Mouse (Mus musculus) intestine, postnatal 0 days (tissue): ENCODE data around the gene Deaf1. TPM values are rescaled to one million over a fixed set of nuclear protein-coding genes. Genes with fewer than 3 reads are reported as not detected.

Source experiments
- polyA plus RNA-seq: library from polyadenylated mRNA; unstranded; fragments of >200 nt; fragmentation: Nextera tagmentation; extraction: Ambion mirVana; gene quantifications from 2 replicates; pipeline ENCODE4 v1.2.1, GENCODE M21; 2015

The Deaf1 gene
- polyA plus RNA-seq, 1 experiment from 2014 or later, result 52.8 TPM

Other genes starting within 250 kb of the Deaf1 start
- 35.3 and 38.6 TPM in 2 replicates for gene Pkp3, start 249.5 kb downstream of the Deaf1 start, polyA plus RNA-seq
- 42.1 and 43.2 TPM in 2 replicates for gene Sigirr, start 227.1 kb downstream of the Deaf1 start, polyA plus RNA-seq
- gene Ano9, start 209.9 kb downstream of the Deaf1 start, polyA plus RNA-seq, result 46.8 and 50.1 TPM in 2 replicates
- 36.6 and 37.7 TPM in 2 replicates for gene Ptdss2, start 205.3 kb downstream of the Deaf1 start, polyA plus RNA-seq
- 133 and 141 TPM in 2 replicates for gene Rnh1, start 154.8 kb downstream of the Deaf1 start, polyA plus RNA-seq
- 71.8 and 72.3 TPM in 2 replicates for gene Hras, start 133.7 kb downstream of the Deaf1 start, polyA plus RNA-seq
- 3.2 and 3.7 TPM in 2 replicates for gene Lrrc56, start 133.5 kb downstream of the Deaf1 start, polyA plus RNA-seq
- gene Lmntd2, start 113.6 kb downstream of the Deaf1 start, polyA plus RNA-seq, result 2.7 and 3.4 TPM in 2 replicates
- 47.6 and 52.7 TPM in 2 replicates for gene Rassf7, start 111.8 kb downstream of the Deaf1 start, polyA plus RNA-seq
- gene Phrf1, start 98.9 kb downstream of the Deaf1 start, polyA plus RNA-seq, result 24.7 and 27.8 TPM in 2 replicates
- gene Irf7, start 61.2 kb downstream of the Deaf1 start, polyA plus RNA-seq, result 120 and 124 TPM in 2 replicates
- 914 and 971 TPM in 2 replicates for gene Cdhr5, start 50.9 kb downstream of the Deaf1 start, polyA plus RNA-seq
- 348 and 368 TPM in 2 replicates for gene Sct, start 48.6 kb downstream of the Deaf1 start, polyA plus RNA-seq
- 0.33 and 0.38 TPM in 2 replicates for gene Drd4, start 35.7 kb downstream of the Deaf1 start, polyA plus RNA-seq
- gene Tmem80, start within 50 bp of the Deaf1 start, polyA plus RNA-seq, result 21.8 and 23.3 TPM in 2 replicates
- gene Eps8l2, start 11.2 kb upstream of the Deaf1 start, polyA plus RNA-seq, result 234 and 248 TPM in 2 replicates
- 706 and 711 TPM in 2 replicates for gene Taldo1, start 64.5 kb upstream of the Deaf1 start, polyA plus RNA-seq
- gene Gatd1, start 86.4 kb upstream of the Deaf1 start, polyA plus RNA-seq, result 34.3 and 37.1 TPM in 2 replicates
- 2.7 and 3.3 TPM in 2 replicates for gene Cend1, start 101.8 kb upstream of the Deaf1 start, polyA plus RNA-seq
- 65.8 and 67.7 TPM in 2 replicates for gene Slc25a22, start 110.2 kb upstream of the Deaf1 start, polyA plus RNA-seq
- 1.4 and 1.6 TPM in 2 replicates for gene Pidd1, start 116.3 kb upstream of the Deaf1 start, polyA plus RNA-seq
- gene Rplp2, start 119.7 kb upstream of the Deaf1 start, polyA plus RNA-seq, result 968 and 992 TPM in 2 replicates
- gene Pnpla2, start 127.5 kb upstream of the Deaf1 start, polyA plus RNA-seq, result 75.5 and 79.4 TPM in 2 replicates
- 12.6 and 12.7 TPM in 2 replicates for gene Cracr2b, start 133.4 kb upstream of the Deaf1 start, polyA plus RNA-seq
- gene Cd151, start 139.7 kb upstream of the Deaf1 start, polyA plus RNA-seq, result 27.6 and 29.3 TPM in 2 replicates
- 36.8 and 37.9 TPM in 2 replicates for gene Polr2l, start 147.4 kb upstream of the Deaf1 start, polyA plus RNA-seq
- gene Tspan4, start 147.6 kb upstream of the Deaf1 start, polyA plus RNA-seq, result 39.7 and 40.1 TPM in 2 replicates
- 20.5 and 23.8 TPM in 2 replicates for gene Chid1, start 212.2 kb upstream of the Deaf1 start, polyA plus RNA-seq
- gene Ap2a2, start 234.5 kb upstream of the Deaf1 start, polyA plus RNA-seq, result 69.7 and 76.6 TPM in 2 replicates